Mouse (Mus musculus) kidney, postnatal 0 days (tissue): ENCODE results near the gene Alpl. TPM values are rescaled to one million over a fixed set of nuclear protein-coding genes. Genes with fewer than 3 reads are reported as not detected.

ENCODE experiments used
- ATAC-seq: fragments of 200-750 bp; cut with Nextera tagmentation; replicated peaks from 2 replicates; pipeline ENCODE4 v1.8.0; 2017; ENCODE audit warnings: low read depth, moderate number of reproducible peaks, moderate TSS enrichment, moderate library complexity; ENCODE audit not compliant: low FRiP score
- DNase-seq: peaks from one replicate; pipeline ENCODE4 v3.0.0-alpha.2; 2016; ENCODE audit warnings: low spot score
- H3K27ac ChIP-seq: fragments of 300-500 bp; sonication (generic); 2 replicates; pipeline ENCODE4 v1.5.1; 2014; ENCODE audit warnings: mild to moderate bottlenecking
- H3K27me3 ChIP-seq: fragments of 300-500 bp; sonication (generic); 2 replicates; pipeline ENCODE4 v1.6.1; 2014; ENCODE audit warnings: low read length, mixed read lengths; ENCODE audit not compliant: insufficient read depth
- H3K36me3 ChIP-seq: fragments of 300-500 bp; sonication (generic); 2 replicates; pipeline ENCODE4 v1.6.1; 2014; ENCODE audit warnings: low read length, mixed read lengths; ENCODE audit not compliant: insufficient read depth
- H3K4me1 ChIP-seq: fragments of 300-500 bp; sonication (generic); replicated peaks from 2 replicates; pipeline ENCODE4 v1.6.1; 2014; ENCODE audit warnings: antibody characterized with exemption, low read length, mixed read lengths; ENCODE audit not compliant: insufficient read depth
- H3K4me2 ChIP-seq: fragments of 300-500 bp; sonication (generic); 2 replicates; pipeline ENCODE4 v1.6.1; 2014; ENCODE audit warnings: mild to moderate bottlenecking, low read length, moderate library complexity, mixed read lengths
- H3K4me3 ChIP-seq: fragments of 300-500 bp; sonication (generic); replicated peaks from 2 replicates; pipeline ENCODE4 v1.5.1; 2014; ENCODE audit warnings: low read depth, low read length
- H3K9ac ChIP-seq: fragments of 300-500 bp; sonication (generic); 2 replicates; pipeline ENCODE4 v1.6.1; 2014; ENCODE audit warnings: low read depth, low read length
- H3K9me3 ChIP-seq: fragments of 300-500 bp; sonication (generic); replicated peaks from 2 replicates; pipeline ENCODE4 v1.6.1; 2016; ENCODE audit warnings: low read length, inconsistent platforms, mixed read lengths
- CTCF ChIP-seq: IDR thresholded peaks from 2 replicates; pipeline ENCODE4 v1.5.1; 2016; ENCODE audit warnings: antibody characterized with exemption, low read depth, mild to moderate bottlenecking, moderate library complexity
- WGBS: fragments of 180-500 bp; shearing (Covaris S2); extraction: QIAGEN DNeasy Blood & Tissue Kit; methylation state at CpG from one replicate; pipeline ENCODE4 v1.1.7; 2014; 5-methylcytosine and 5-hydroxymethylcytosine counted together
- polyA plus RNA-seq: library from polyadenylated mRNA; unstranded; fragments of >200 nt; fragmentation: Nextera tagmentation; extraction: Ambion mirVana; gene quantifications from 2 replicates; pipeline ENCODE4 v1.2.1, GENCODE M21; 2015

Gene Alpl
- polyA plus RNA-seq, 1 experiment from 2014 or later: 34.3 TPM

DNA sequence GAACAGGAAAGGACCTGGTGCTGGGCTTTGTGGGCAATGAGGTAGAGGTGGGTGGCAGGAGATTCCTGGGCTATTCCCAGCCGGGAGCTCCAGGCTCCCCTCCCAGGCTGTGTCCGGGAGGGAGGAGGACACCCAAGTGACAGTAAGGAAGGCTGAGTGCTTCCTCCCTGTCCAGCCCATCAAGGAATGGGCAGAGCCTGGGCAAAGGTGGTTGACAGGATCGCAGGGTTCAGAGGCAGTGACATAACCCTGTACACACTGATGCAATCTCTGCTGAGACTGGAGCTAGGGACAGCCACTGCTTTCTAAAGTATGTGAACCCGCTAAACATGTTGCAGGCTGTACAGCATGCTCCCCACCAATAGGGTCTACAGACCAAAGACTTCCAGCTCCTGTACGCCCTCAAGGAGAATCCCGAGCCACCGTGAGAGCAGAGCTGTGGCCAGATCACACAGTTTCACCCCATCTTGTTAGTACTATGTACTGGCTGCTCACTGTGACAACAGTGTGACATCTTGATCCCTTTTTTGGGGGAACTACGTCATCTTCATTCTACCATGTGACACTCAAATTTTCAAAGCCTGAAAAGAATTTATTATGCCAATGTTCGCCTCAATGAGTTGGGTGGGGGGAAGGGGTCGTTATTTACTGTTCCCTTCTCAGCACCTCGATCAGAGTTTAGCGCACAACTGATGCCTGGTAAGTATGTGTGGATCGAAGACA, 1.8 kb downstream of the Alpl start:
- H3K9ac ChIP-seq: no peak overlapping the region
- 77% methylated on average over 13 of the region's 13 CpGs for WGBS
- H3K27ac ChIP-seq: no peak overlapping the region
- H3K4me3 ChIP-seq: no peak overlapping the region
- no peak overlapping the region for H3K4me2 ChIP-seq
- H3K27me3 ChIP-seq: no peaks in the 10 kb centered on the region
- no peaks in the 10 kb centered on the region for H3K36me3 ChIP-seq
- TF ChIP-seq CTCF: no peak
- DNase-seq: no peak
- peaks cover 13% of the 10 kb centered on the region; the same call in 1 of the 2 replicates for H3K4me1 ChIP-seq
- H3K9me3 ChIP-seq: no peaks in the 10 kb centered on the region
- ATAC-seq: peak; percentile 65

DNA sequence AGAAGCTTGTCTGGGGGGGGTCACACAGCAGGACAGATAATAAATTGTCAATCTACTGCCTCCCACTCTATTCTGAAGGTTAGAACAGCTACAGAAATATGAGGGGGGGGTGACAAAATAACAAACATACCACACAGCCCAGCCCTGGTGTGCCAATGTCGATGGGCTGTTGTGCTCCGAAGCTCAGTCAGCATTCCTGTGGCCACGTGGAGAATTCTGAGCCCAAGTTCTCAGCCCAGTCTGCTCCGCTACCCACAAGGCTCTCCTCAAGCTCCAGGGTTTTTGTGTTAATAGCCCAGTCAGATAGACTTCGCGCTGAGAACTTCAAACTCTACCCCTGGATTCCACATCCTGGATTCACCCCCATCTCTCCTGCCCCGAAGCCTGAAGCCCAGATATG, 2.6 kb downstream of the Alpl start:
- TF ChIP-seq CTCF: no peak
- H3K27me3 ChIP-seq: no peaks in the 10 kb centered on the region
- H3K4me1 ChIP-seq: peaks cover 13% of the 10 kb centered on the region; the same call in 1 of the 2 replicates
- no peaks in the 10 kb centered on the region for H3K36me3 ChIP-seq
- H3K4me2 ChIP-seq: no peak overlapping the region
- no peaks in the 10 kb centered on the region for H3K9me3 ChIP-seq
- WGBS: 70% methylated on average over 7 of the region's 7 CpGs
- no peak overlapping the region for H3K4me3 ChIP-seq
- DNase-seq: no peak
- no peak overlapping the region for H3K9ac ChIP-seq
- ATAC-seq: no peak
- H3K27ac ChIP-seq: no peak overlapping the region

- 19% methylated on average over 7 of the region's 7 CpGs for WGBS
- no peak for TF ChIP-seq CTCF
- Histone ChIP-seq H3K27me3 (no peaks in the 10 kb centered on the region), H3K36me3 (no peaks in the 10 kb centered on the region), H3K9me3 (no peaks in the 10 kb centered on the region), H3K9ac (no peak overlapping the region), H3K27ac (no peak overlapping the region), H3K4me2 (no peak overlapping the region), H3K4me1 (peaks cover 16% of the 10 kb centered on the region; the same call in 1 of the 2 replicates), H3K4me3 (no peak overlapping the region)
- DNase-seq (peak; percentile 47), ATAC-seq (no peak)
These were observed 4.7 kb downstream of the Alpl start for GRCm38 (mm10) chr4:137791440-137791839.

DNA sequence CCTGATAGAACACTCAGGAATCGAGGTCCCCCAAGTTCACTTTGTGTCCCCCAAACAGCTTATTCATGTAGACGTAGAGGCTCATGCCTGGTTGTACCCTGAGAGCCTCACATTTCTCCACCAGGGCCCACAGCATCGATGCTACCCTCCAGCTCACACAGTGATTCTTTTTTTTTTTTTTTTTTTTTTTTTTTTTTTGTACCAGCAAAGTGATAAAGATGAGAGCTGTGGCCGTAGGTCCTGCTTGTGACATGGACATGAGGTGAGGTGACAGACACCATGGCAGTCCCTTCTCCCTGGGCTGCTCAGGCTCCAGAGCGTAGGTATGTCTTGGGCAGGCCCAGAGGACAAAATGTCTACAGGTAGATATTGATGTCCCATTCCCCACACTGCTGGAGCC, 5.2 kb downstream of the Alpl start:
- no peak for TF ChIP-seq CTCF
- H3K9ac ChIP-seq: no peak overlapping the region
- no peak overlapping the region for H3K4me3 ChIP-seq
- H3K9me3 ChIP-seq: no peaks in the 10 kb centered on the region
- H3K36me3 ChIP-seq: no peaks in the 10 kb centered on the region
- peaks cover 14% of the 10 kb centered on the region; the same call in 1 of the 2 replicates for H3K4me1 ChIP-seq
- WGBS: 82% methylated on average over 5 of the region's 5 CpGs
- no peak overlapping the region for H3K4me2 ChIP-seq
- H3K27me3 ChIP-seq: no peaks in the 10 kb centered on the region
- ATAC-seq: no peak
- no peak overlapping the region for H3K27ac ChIP-seq
- no peak for DNase-seq

DNA sequence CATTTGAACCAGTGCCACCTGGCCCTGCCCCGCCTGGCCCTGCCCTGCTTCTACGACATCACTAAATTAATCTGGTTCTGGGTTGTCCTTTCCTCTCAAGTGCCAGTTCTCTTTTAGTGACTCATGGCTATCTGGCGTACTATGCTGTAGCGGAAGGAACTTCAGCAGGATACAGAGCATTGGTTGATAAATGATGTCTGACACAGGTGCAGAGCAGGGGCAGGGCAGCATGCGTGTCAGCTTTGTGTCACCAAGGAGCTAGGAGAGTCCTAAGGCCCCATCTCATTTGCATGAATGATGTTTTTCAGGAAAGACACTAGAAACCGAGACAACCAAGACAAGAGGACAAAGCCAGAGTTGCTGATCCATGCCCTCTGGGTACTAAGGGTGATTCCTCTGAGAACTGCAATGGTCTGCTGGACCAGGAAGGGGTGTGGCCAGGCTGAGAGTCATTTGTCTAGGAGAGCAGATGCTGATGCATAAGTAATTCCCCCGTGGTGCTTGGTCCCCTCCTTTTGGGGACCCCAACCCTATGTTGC, 7.6 kb downstream of the Alpl start:
- no peak for TF ChIP-seq CTCF
- Histone ChIP-seq H3K4me1 (peaks cover 17% of the 10 kb centered on the region; the same call in 1 of the 2 replicates), H3K4me3 (no peak overlapping the region), H3K27me3 (no peaks in the 10 kb centered on the region), H3K9me3 (no peaks in the 10 kb centered on the region), H3K9ac (no peak overlapping the region), H3K27ac (no peak overlapping the region), H3K36me3 (no peaks in the 10 kb centered on the region), H3K4me2 (no peak overlapping the region)
- DNase-seq (peak; percentile 39), ATAC-seq (peak; percentile 76)
- WGBS: 39% methylated on average over 7 of the region's 7 CpGs

DNA sequence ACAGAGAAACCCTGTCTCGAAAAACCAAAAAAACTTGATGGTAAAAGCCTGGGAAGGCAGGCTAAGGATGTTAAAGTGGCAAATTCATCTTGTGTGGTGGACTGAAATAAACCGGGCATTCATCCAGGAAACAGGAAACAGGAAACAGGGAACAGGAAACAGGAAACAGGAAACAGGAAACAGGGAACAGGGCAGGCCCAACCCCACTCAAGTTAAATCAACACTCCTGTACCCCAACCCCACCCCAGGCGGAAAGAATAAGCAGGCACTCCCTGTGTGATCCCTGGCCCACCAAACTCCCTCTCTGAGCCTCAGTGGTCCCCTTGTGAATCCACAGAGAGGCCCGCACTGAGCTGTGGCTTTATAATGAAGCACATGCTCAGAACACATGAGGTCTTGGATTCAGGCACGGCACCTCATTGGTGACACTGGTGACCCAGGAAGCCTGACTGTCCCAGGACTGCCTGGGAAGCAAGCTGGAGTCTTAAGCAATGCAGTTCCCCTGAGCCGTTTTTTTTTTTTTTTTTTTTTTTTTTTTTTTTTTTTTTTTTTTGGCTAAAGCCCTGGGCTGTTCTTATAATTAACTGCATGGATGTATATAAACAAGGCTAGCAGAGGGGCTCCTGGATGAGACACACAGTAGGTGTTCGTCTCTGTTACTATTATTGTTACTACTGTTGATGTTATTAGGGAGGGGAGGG, 8.4 kb downstream of the Alpl start:
- 73% methylated on average over 7 of the region's 7 CpGs for WGBS

More for the DNA sequence above, 8.4 kb downstream of the Alpl start:
- DNase-seq (no peak), ATAC-seq (no peak)
- H3K4me3 ChIP-seq: no peak overlapping the region
- H3K4me2 ChIP-seq: no peak overlapping the region
- no peaks in the 10 kb centered on the region for H3K27me3 ChIP-seq
- H3K9ac ChIP-seq: no peak overlapping the region
- no peak overlapping the region for H3K27ac ChIP-seq
- H3K9me3 ChIP-seq: no peaks in the 10 kb centered on the region
- no peaks in the 10 kb centered on the region for H3K36me3 ChIP-seq
- peaks cover 18% of the 10 kb centered on the region; the same call in 1 of the 2 replicates for H3K4me1 ChIP-seq
- TF ChIP-seq CTCF: no peak
